Mouse (Mus musculus) R1 (cell line): ENCODE data around the gene A830005F24Rik.
"Not testable (repeated sequence)": the region's sequence is repeated elsewhere in the genome, so short reads cannot be mapped to it uniquely, and the experiment has no call there.

Source experiments
- DNase-seq: peaks from one replicate; pipeline ENCODE4 v3.0.0-alpha.2; 2018; ENCODE audit warnings: low read depth, low spot score

A830005F24Rik gene

DNA sequence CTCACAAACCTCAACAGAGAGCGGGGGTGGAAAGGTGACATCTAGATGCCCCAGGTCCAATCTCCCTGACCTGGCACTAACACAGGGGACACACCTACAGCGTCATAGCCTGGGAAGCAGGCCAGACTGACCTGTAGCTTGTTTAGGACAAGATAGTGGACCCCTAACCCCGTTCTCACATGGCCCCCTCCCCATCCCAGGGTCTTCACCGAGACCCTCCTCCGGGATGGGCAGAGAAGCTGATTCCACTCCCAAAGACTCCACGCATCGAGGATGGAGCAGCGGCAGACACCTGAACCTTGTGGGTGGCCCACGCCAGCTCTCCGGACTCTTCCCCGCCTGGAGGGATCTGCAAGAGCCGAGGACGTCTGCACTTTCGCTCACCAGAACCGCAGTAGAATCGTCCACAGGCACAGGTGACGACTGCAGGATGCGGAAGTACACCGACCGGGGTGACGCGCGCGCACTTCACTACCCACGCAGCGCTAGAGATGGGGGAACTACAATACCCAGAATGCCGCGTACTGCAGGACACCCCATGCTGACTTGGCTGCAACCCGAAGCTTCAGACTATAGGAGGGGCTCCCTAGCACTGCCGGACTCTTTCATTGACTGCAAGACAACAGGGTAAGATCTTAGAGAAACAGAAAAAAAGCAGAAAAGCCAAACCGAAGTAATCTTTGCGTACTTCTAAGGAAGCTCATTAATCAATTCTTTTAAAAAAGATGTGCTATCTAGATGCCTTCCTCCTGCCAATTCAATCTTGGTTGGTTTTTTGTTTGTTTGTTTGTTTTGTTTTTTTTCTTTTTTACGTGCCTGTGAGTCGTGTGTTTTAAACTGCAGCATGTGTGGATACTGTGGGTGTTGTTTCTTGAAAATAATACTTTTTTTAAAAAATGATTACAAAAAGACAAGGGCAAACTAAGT lies at the start of gene A830005F24Rik, which contains the start of gene Zfp169:
Gene A830005F24Rik (plus strand): TSS at position 568 of the 927 bp plus-strand sequence.
Gene Zfp169 (minus strand): TSS at position 449 of the 927 bp plus-strand sequence.
- peak; percentile 93 for DNase-seq

DNA sequence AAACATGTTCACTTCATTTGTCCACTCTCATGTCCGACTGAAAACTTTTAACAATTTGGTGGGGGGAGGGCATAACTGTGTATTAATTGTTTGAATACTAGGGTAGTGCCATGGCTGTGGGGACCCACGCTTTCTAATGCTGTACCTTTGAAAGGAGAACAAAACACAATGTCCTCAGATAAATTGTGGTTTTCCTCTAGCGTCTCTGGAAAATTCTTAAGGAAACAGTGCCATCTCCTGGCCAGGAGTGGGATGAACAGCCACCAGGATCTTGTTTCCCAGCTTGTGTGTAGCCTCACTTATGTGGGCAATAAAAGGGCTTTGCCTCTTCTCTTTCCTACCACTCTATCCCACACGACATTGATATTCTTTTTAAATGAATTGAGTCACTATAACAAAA lies 49.2 kb upstream of the A830005F24Rik start:
- DNase-seq: peak; percentile 69

DNA sequence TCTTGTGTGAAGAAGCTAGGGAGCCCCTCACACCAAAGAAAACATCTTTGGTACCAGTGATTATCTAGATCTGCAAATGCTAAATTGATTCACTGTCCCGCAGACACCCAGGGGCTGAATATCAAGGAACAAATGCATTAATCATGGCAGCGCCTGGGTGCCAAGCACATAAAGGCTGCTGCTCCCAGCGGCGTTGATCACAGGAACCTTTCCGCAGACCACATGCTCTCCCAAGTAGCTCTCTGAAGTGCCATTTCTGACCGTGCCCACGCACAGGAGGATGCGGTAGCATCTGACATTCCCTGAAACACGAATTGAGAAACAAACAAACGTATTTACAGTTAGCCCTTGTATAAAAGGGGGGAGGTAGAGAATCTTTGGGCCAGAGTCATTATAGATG lies 47.2 kb upstream of the A830005F24Rik start:
- DNase-seq: no peak

DNA sequence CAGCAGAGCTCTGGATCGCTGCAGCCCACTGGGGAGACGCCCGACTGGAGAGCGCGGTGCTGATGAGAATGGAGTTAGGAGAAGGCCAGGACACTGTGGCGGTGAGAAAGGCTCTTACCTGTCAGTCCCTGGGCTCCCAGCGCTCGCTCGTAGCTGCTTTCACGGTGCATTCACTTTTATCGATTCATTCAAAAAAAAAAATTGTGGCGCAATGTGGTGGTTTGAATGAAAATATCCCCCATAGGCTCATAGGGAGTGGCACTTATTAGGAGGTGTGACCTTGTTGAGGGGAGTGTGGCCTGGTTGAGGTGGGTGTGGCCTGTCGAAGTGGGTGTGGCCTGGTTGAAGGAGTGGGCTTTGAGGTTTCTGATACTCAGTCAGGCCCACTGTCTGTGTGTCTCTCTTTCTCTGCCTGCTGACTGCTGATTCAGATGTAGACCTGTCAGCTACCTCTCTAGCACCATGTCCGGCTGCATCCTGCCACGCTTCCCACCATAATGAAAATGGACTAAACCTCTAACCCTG lies 44.7 kb upstream of the A830005F24Rik start:
- peak; percentile 62 for DNase-seq

DNA sequence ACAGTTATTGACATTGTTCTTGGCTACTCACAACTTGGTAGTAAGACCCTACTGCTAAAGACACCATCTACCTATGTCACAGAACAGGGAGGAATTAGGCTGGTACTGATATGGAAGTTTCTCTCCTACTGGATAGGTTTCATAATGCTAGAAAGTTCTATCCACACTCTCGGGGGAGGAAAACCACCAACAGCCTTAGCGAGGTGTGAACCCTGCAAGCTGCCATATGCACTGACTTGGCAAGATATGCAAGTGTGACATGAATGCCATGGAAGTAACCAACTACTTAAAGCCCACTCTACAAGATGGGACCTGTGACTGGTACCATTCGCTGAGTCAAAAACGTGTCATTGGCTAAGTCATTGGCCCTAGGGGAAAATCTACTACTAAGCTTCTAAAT lies 29.8 kb upstream of the A830005F24Rik start:
- no peak for DNase-seq

DNA sequence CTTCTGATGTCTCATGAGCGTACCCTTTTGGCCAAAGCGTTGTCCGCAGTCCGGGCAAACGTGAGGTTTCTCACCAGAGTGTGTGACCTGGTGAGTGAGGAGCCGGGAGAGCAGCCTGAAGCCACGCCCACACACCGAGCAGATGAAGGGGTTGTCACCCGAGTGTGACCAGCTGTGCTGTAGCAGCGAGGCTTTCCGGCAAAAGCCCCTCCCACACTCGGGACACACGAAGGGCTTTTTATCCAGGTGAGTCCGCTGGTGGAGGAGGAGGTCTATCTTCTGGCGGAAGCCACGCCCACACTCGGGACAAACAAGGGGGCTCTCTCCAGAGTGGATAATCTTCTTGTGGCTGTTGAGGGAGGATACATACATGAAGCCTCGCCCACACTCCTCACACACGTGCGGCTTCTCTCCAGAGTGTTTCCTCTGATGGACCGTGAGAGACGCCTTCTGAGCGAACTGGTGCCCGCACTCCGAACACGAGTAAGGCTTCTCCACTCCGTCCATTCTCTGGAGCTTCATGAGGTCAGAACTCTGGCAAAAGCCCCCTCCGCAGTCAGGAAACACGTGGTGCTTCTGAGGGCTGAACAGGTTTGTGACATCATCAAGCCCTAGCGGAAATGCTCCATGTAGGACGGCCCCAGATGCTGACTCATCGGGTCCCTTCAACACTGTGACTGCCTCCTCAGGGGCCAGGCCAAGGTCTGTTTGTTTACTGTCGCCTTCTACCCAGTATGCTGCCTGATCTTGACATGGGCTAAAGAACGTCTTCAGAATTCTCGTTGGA lies 22.8 kb upstream of the A830005F24Rik start:
- DNase-seq: peak; percentile 95

DNA sequence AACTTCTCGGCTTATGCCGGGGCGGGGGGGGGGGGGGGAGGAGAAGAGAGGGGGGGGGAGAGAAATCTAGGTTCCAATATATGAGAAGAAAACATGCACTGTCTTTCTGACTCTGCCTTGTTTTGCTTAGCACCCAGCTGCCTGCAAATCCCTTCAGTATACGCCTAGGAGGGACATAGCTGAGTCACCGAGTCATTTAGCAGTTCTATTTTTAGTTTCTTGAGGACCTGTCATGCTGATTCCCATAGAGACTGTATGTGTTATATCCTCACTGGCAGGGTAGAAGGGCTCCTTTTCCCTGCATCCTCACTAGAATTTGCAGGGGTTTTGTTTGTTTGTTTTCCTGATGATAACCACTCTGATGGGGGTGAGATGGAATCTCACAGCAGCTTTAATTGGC lies 20.2 kb upstream of the A830005F24Rik start:
- DNase-seq: no peak

DNA sequence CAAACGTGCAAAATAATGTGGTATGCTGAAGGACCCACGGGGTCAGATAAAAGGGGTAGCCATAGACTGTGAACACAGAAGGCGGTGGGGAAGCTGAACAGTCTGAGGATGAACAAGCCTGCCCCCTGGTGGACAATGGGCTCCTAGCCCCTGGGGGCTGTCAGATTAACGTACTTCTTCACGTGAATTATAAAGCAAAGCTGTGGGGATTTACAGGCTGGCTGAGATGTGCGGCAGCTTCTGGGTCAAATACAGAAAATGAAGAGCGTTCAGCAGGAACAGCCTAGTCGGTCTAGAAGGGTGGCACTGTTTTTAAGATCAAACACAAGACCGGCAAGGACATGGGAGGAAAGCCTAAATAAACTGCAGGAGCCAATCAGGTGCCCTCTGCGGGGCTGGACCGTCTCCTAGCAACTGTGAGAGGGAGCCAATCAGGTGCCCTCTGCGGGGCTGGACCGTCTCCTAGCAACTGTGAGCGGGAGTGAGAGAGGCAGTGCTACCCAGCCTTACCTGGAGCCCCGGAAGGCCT lies 15.6 kb upstream of the A830005F24Rik start:
- DNase-seq: peak; percentile 91

DNA sequence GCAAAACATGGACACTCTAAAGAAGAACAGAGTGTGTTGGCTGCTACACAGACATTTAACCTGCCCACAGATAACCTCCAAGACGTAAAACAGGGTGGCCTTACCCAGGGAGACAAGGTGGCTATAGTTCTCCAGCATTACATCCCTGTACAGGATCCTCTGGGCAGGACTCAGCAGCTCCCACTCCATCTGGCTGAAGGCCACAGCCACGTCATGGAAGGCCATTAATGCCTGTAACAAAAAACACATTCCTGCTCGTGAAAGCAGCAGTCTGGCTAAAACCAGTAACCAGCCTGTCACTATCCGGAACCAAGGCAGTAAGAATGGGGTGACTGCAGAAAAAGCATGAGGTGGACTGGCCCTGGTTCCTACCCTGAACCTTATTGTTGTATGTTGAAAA lies 14.7 kb upstream of the A830005F24Rik start:
- no peak for DNase-seq

DNA sequence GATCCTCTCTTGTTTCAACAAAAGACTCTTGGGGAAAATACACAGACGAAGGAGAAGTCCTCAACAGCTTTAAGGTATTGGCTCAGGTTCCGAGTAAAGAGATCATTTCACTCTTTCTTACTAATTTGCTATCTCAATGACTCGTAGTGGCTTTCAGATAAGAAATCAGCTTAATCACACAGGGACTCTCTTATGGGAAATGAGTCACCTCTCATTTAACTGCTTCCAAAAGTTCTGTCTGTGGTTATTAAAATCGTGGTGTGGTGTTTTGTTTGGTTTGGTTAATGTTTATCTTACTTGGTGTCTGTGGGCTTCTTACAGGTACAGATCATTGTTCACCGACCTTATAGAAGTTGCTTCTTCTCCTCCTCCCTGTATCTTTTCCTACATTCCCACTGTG lies 10.9 kb upstream of the A830005F24Rik start:
- DNase-seq: no peak

DNA sequence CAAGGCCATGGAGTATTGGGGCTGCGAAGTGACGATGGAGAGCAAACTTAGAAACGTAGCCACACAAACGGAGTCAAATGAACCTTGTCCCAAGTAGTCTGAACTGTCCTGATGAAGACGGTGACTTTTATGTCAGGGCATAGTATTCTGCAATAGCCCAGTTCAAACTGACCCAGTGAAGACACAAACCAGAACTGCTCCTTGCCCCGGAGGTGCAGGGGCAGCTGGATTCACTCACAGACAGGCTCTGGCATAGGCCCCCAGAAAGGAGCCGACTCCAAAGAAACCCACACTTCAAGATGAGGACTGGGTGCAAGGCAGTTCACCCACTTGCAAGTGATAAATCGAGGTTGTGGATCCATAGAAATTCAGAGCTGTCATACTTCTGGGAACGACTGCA lies 4.7 kb upstream of the A830005F24Rik start:
- no peak for DNase-seq

DNA sequence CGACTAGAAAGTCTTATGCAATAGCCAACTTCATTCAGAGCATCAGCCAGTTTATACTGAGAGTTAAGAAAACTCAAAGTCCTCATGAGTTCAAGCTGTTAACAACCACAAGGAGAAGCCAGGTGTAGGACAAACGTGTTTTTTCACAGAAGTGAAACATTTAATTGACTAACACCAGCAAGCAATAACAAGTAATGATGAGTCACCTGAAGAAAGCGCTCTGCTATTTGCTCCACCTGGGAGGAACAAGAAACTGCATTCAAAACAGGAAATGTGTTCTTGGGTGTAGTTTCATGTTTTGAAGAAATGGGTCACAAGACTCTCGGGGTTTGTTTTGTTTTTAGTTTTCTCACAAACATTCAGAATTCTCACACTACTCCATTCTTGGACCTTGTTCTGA lies 2.5 kb downstream of the A830005F24Rik start:
- DNase-seq: no peak

DNA sequence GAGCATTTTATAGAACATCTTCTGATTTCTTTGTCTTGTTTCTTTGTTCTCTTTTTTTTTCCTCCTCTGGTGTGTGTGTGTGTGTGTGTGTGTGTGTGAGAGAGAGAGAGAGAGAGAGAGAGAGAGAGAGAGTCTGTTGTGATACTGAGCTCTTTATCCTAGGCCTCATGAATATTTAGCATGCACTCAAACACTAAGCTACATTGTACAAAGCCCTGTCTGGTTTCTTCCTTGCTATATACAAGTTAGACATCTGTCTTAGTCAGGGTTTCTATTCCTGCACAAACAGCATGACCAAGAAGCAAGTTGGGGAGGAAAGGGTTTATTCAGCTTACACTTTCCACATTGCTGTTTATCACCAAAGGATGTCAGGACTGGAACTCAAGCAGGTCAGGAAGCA lies 5.8 kb downstream of the A830005F24Rik start:
- DNase-seq: not testable (repeated sequence)

DNA sequence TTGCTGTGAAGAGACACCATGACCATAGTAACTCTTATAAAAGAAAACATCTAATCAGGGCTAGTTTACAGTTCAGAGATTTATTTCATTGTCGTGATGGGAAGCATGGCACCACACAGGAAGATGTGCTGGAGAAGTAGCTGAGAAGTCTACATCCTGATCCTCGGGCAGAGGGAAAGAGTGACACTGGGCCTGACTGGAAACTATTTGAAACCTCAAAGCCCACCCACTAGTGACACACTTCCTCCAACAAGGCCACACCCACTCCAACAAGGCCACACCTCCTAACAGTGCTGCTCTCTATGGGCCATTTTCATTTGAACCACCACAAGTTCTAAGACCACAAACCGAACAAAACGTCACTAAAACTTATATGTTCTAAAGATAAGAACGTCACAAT lies 12.4 kb downstream of the A830005F24Rik start:
- peak; percentile 67 for DNase-seq

DNA sequence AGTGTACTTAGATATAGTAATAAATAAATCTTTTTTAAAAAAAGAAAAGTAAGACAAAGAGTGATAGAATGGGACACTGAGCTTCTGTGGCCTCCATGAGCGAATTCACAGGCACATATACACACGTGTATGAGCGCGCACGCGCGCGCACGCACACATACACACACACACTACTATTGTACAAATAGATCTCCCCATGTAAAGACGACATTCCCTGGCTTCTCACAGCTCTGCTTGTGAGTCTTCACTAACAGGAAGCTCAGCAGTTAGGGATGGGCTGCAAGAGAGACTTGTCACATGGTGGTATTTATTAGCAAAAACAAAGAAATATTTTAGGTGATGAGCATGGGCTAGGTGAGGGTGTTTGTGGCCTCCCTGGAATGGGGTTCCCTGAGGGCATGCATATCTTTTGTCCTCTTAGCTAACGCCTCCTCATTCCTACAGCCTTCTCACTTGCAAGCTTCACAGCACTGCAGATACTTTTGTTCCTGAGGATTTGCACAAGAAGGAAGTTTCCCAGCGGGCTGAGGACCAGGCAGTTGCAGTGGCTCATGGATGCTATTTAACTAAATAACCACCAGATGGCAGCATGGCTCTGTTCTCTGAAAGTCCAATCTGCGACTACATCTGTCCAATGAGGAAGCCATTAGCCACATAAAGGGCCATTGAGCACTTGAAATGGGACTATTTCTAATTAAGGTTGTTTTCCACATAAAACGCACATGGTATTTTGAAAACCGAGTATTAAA lies 14.9 kb downstream of the A830005F24Rik start:
- DNase-seq: peak; percentile 95

DNA sequence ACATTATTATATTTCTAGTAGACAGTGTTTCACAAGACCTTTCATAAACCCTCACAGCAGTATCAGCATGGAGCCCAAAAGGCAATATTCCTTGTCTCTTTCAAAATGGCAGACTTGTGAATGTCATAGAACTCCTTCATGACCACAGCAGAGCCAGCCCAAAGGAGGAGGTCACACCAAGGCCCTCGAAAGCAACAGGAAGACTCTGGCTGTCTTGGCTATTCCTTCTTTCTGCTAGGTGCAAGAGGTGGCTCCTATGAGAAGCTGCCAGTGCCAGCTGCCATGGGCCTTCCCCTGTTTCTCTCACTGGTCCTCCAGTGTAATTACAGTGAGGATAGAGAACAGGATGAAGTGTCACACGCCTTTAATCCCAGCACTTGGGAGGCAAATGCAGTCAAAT lies 15.7 kb downstream of the A830005F24Rik start:
- no peak for DNase-seq

DNA sequence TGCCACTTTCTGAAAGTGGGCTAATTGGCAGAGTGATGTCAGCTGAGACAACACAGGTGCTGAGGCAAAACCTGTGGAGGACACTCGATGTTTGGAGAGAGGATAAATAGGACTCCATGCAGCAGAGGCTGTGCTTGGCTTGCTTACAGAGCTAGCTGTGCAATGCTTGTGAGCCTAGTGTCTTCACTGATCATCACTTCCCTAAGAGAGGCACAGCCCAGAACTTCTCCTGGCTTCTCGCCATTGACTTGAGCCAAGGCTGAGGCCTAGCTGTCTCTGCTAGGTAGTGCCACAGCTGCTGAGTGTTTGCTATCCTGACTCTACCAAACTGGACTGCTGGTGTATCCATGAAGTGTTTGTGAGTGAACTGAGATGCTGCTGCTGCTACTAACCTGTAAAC lies 17.3 kb downstream of the A830005F24Rik start:
- DNase-seq: no peak

DNA sequence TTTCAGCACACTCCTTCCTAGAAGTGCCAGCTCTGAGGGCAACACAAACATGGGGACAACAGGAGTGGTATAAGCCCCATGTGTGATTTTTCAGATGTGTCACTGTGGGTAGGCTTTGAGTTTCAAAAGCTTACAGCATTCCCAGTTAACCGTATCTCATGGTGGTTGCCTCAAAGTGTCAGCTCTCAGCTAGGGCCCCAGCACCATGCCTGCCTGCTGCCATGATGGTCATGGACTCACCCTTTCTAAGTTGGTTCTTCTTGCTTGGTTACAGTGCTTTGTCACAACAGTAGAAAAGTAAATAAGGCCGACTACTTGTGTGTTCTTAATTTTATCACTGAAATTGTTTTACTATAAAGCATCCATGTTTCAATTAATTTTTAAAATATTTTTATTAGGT lies 18.1 kb downstream of the A830005F24Rik start:
- no peak for DNase-seq

DNA sequence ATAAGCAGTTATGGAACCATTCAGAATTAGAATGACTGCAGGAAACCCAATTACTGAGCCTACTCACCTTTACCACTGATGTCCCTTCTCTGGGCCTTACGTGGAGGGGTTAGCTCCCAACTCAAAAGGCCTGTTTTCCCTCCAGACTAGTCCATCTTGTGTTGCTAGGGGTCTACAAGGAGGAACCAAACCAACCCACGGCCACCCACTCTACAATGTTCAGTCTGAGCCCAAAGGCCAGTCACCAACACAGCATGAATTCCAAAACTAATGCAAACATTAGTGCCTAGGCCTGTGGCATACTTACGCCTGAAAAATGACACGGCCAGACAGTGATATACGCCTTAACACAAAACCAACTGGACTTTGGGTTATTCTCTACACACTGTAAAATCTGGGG lies 20.1 kb downstream of the A830005F24Rik start:
- peak; percentile 23 for DNase-seq

DNA sequence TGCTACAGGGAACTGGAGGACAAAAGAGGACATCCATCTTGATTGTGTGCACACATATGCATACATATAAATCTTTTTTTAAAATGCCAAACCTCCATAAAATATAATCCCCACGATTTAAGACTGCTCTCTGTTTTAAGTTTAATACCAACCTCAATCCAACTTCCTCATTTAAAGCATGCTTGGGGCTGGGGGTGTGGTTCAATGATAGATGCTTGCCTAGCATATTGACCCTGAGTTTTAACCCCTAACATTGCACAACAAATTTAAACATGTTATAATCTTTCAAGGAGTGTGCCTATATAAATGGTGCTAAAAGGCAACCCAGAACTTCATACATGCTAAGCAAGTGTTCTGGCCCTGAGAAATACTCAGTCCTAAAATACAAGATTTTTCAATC lies 27.1 kb downstream of the A830005F24Rik start:
- DNase-seq: no peak

DNA sequence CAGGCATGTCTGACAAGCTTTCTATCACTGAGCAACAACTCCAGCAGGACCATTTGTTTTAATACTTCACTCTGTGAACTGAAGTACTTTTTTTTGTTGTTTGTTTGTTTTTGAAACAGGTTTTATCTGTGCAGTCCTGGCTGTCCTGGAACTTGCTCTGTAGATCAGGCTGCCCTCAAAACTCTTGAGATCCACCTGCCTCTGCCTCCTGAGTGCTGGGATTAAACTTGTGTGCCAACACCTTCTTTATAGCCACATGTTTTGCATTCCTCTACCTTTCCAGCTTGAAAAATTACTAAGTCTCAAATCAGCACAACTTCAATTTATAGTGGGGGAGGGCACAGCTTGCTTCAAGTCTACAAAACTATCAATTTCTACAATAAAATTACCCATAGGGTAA lies 31.0 kb downstream of the A830005F24Rik start:
- DNase-seq: no peak
